Mouse (Mus musculus): ENCODE data around the gene Ntm. TPM values are rescaled to one million over a fixed set of nuclear protein-coding genes. Genes with fewer than 3 reads are reported as not detected.

The Ntm gene
- polyA plus RNA-seq, 1 experiment: 1.3 TPM

DNA sequence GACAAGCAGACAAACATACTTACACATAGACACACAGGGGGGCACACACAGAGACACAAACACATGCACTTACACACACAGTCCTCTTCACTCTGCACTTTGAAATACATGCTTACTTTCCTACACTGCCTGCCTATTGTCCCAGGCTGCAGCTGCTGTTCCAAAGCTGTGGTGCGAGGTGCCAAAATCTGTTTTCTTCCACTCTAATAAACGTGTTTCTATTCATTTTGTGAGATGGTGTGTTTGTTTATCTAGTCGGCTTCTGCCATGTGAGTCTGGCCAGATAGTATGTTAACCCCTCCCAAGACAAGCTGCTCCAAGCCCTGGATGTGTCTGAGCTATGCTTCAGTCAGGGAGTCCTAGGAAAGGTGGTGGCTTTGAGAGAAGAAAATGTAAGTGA is 700.1 kb downstream of the Ntm start:
- Histone ChIP-seq H3K27ac (ENCODE audit: control insufficient read depth, insufficient read depth, low read depth, low read length, poor library complexity) (no peak overlapping the region), H3K4me1 (ENCODE audit: control insufficient read depth, insufficient read depth, low read length) (no peaks in the 10 kb centered on the region), H3K4me3 (replicated peaks; ENCODE audit: control insufficient read depth, low read depth, low read length) (no peak overlapping the region)
- WGBS: 56% methylated on average over 3 of the region's 3 CpGs
- TF ChIP-seq POLR2A (IDR thresholded peaks at IDR 0.05; ENCODE audit: borderline replicate concordance, control insufficient read depth, low read depth, low read length) (no peak), CTCF (IDR thresholded peaks at IDR 0.05; ENCODE audit: control insufficient read depth, insufficient read depth, low read length) (no peak)

- no peak overlapping the region for H3K4me3 ChIP-seq (replicated peaks; ENCODE audit: control insufficient read depth, low read depth, low read length)
- TF ChIP-seq CTCF (IDR thresholded peaks at IDR 0.05; ENCODE audit: control insufficient read depth, insufficient read depth, low read length) (no peak), POLR2A (IDR thresholded peaks at IDR 0.05; ENCODE audit: borderline replicate concordance, control insufficient read depth, low read depth, low read length) (no peak)
- H3K27ac ChIP-seq (ENCODE audit: control insufficient read depth, insufficient read depth, low read depth, low read length, poor library complexity): no peak overlapping the region
- no peaks in the 10 kb centered on the region for H3K4me1 ChIP-seq (ENCODE audit: control insufficient read depth, insufficient read depth, low read length)
- WGBS: 66% methylated on average over 2 of the region's 2 CpGs
Observed at GRCm38 (mm10) chr9:29252866-29253265, 710.1 kb downstream of the Ntm start.

DNA sequence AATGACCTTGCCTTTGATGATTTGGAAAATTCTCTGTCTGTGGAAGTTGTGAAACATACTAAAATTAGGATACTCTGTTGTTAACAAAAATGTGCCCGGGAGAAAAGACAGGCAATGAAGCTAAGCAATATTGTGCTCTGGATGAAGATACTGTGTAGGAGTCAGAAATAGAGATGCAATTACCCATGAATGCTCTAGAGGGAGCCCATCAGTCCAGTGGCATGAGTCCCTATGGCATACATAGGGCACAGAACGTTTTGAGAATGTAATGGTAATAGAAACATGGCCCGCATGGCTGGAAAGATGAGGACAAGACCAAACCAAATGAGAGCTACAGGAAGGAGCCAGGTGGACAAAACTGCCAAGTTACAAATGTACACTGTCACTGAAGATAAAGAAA is 712.1 kb downstream of the Ntm start:
- Histone ChIP-seq H3K4me3 (replicated peaks; ENCODE audit: control insufficient read depth, low read depth, low read length) (no peak overlapping the region), H3K4me1 (ENCODE audit: control insufficient read depth, insufficient read depth, low read length) (no peaks in the 10 kb centered on the region), H3K27ac (ENCODE audit: control insufficient read depth, insufficient read depth, low read depth, low read length, poor library complexity) (no peak overlapping the region)
- WGBS: 59% methylated on average over 3 of the region's 3 CpGs
- TF ChIP-seq CTCF (IDR thresholded peaks at IDR 0.05; ENCODE audit: control insufficient read depth, insufficient read depth, low read length) (no peak), POLR2A (IDR thresholded peaks at IDR 0.05; ENCODE audit: borderline replicate concordance, control insufficient read depth, low read depth, low read length) (no peak)

DNA sequence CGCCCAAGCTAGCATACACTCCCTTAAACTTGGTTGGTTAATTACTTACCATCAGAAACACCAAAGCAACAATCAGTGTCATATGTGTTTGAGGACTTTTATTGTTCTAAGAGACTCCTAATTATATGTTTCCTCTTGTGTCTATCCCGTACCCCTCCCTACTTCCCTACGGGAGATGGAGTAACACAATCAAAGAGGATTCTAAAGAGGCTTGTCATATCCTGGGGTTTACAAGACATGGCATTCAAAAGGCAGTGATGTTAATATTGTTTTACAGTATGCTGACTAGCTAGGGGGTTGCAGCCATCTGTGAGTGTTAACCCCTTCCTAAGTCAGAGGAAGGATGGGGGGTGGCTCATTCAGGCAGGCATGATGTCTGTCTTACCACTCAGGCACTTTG is 715.1 kb downstream of the Ntm start:
- H3K27ac ChIP-seq (ENCODE audit: control insufficient read depth, insufficient read depth, low read depth, low read length, poor library complexity): no peak overlapping the region
- no peak overlapping the region for H3K4me3 ChIP-seq (replicated peaks; ENCODE audit: control insufficient read depth, low read depth, low read length)
- 63% methylated on average over 3 of the region's 3 CpGs for WGBS
- H3K4me1 ChIP-seq (ENCODE audit: control insufficient read depth, insufficient read depth, low read length): no peaks in the 10 kb centered on the region
- TF ChIP-seq POLR2A (IDR thresholded peaks at IDR 0.05; ENCODE audit: borderline replicate concordance, control insufficient read depth, low read depth, low read length): no peak
- no peak for TF ChIP-seq CTCF (IDR thresholded peaks at IDR 0.05; ENCODE audit: control insufficient read depth, insufficient read depth, low read length)

GRCm38 (mm10) chr9:29244006-29244405 is 718.9 kb downstream of the Ntm start:
- Histone ChIP-seq H3K27ac (ENCODE audit: control insufficient read depth, insufficient read depth, low read depth, low read length, poor library complexity) (no peak overlapping the region), H3K4me3 (replicated peaks; ENCODE audit: control insufficient read depth, low read depth, low read length) (no peak overlapping the region), H3K4me1 (ENCODE audit: control insufficient read depth, insufficient read depth, low read length) (no peaks in the 10 kb centered on the region)
- WGBS: 58% methylated on average over 2 of the region's 2 CpGs
- TF ChIP-seq POLR2A (IDR thresholded peaks at IDR 0.05; ENCODE audit: borderline replicate concordance, control insufficient read depth, low read depth, low read length): no peak
- no peak for TF ChIP-seq CTCF (IDR thresholded peaks at IDR 0.05; ENCODE audit: control insufficient read depth, insufficient read depth, low read length)

DNA sequence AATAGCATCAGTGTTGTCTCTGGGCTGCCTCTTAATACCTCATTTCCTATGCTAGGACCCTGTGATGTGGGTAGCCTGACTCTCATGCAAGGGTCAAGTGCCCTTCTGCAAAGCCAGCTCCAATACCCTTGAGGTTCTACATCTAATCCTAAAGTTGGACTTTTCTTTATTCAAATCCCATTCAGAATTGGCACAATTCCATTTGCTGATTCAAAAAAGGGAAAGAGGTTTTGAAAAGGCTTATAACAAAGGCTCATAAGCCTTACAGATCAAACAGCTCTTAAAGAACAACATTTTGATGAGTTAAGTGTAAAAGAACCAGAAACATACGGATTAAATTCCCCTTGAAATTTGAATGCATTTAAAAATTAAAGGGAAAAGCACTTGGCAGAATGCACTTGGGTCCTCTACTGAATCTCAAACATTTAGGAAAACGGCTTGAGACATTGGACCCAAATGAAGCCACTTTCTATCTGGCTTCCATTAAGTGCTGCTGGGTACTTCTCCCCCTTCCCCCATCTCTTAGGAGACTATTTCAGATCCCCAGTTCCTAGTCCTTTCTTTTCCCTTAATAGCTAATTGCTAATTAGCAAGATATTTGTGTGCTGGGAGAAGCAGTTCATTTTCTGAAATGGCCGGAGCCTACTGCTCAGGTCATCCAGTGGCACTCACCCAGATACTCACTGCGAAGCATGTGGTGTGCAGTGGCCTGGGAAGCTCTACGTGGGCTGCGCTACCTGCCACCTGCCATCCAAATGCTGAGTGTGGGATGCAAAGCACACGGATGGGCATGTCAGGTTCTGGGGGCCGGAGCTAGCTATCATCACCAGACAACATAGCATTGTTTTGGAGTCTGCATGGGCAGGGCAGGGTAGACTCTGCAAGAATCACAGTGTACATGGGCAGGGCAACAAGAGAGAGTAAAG is 720.2 kb downstream of the Ntm start:
- 74% methylated on average over 8 of the region's 8 CpGs for WGBS
- TF ChIP-seq CTCF (IDR thresholded peaks at IDR 0.05; ENCODE audit: control insufficient read depth, insufficient read depth, low read length): no peak
- Histone ChIP-seq H3K4me1 (ENCODE audit: control insufficient read depth, insufficient read depth, low read length) (no peaks in the 10 kb centered on the region), H3K27ac (ENCODE audit: control insufficient read depth, insufficient read depth, low read depth, low read length, poor library complexity) (no peak overlapping the region), H3K4me3 (replicated peaks; ENCODE audit: control insufficient read depth, low read depth, low read length) (no peak overlapping the region)

DNA sequence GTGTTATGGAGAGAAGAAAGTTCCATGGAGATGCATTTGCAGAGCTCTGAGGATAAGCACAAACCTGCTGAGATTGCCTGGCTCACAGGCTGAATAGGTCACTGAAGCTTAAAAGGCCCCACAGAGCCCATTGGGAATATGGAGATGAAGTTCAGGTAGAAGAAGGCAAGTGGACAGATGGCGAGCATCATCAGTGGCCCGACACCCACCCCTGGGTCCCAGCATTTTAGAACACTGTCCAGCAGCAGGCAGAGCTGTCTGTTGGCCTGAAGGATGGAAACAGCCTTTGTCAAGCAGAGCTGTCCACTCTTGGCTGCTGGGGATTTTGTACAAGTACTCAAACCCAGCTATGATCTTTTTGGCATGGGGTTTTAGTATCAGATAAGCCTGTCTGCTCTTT is 722.1 kb downstream of the Ntm start:
- H3K27ac ChIP-seq (ENCODE audit: control insufficient read depth, insufficient read depth, low read depth, low read length, poor library complexity): no peak overlapping the region
- H3K4me1 ChIP-seq (ENCODE audit: control insufficient read depth, insufficient read depth, low read length): no peaks in the 10 kb centered on the region
- WGBS: 73% methylated on average over 2 of the region's 2 CpGs
- no peak overlapping the region for H3K4me3 ChIP-seq (replicated peaks; ENCODE audit: control insufficient read depth, low read depth, low read length)
- TF ChIP-seq CTCF (IDR thresholded peaks at IDR 0.05; ENCODE audit: control insufficient read depth, insufficient read depth, low read length) (no peak), POLR2A (IDR thresholded peaks at IDR 0.05; ENCODE audit: borderline replicate concordance, control insufficient read depth, low read depth, low read length) (no peak)

- H3K4me1 ChIP-seq (ENCODE audit: control insufficient read depth, insufficient read depth, low read length): no peaks in the 10 kb centered on the region
- no peak overlapping the region for H3K4me3 ChIP-seq (replicated peaks; ENCODE audit: control insufficient read depth, low read depth, low read length)
- WGBS: 67% methylated on average over 3 of the region's 3 CpGs
- no peak overlapping the region for H3K27ac ChIP-seq (ENCODE audit: control insufficient read depth, insufficient read depth, low read depth, low read length, poor library complexity)
- TF ChIP-seq CTCF (IDR thresholded peaks at IDR 0.05; ENCODE audit: control insufficient read depth, insufficient read depth, low read length) (no peak), POLR2A (IDR thresholded peaks at IDR 0.05; ENCODE audit: borderline replicate concordance, control insufficient read depth, low read depth, low read length) (no peak)
Observed at GRCm38 (mm10) chr9:29238973-29239372, 724.0 kb downstream of the Ntm start.

All from bone marrow, adult 2 months (tissue).